Mouse (Mus musculus) MEL (cell line): ENCODE data around the gene Mrps18a.

ENCODE experiments used
- HCFC1 ChIP-seq: IDR thresholded peaks from 2 replicates; pipeline ENCODE4 v1.6.1; 2012; ENCODE audit warnings: low read depth, mild to moderate bottlenecking, inconsistent platforms, low read length, improper control_type of control experiment, moderate library complexity
- POLR2A ChIP-seq, 2 experiments: IDR thresholded peaks; 2 replicates each; pipeline ENCODE4 v1.6.1; 2011 to 2012; ENCODE audit warnings: low read length in 2 of 2, mild to moderate bottlenecking in 2 of 2, control low read depth in 1 of 2, improper control_type of control experiment in 1 of 2, low read depth in 1 of 2, moderate library complexity in 1 of 2; ENCODE audit not compliant: control insufficient read depth in 1 of 2, insufficient read depth in 1 of 2, poor library complexity in 1 of 2
- RCOR1 ChIP-seq: IDR thresholded peaks from 2 replicates; pipeline ENCODE4 v1.6.1; 2012; ENCODE audit warnings: low read depth, mild to moderate bottlenecking, inconsistent platforms, low read length, improper control_type of control experiment
- TAL1 ChIP-seq: IDR thresholded peaks from 2 replicates; pipeline ENCODE4 v1.6.1; 2012; ENCODE audit warnings: mild to moderate bottlenecking, inconsistent platforms, low read length, moderate library complexity, mixed read lengths

GRCm38 (mm10) chr17:46138563-46139236 is 27.9 kb downstream of the Mrps18a start:
- no peak for TF ChIP-seq HCFC1
- TF ChIP-seq TAL1: no peak
- no peak for TF ChIP-seq POLR2A (IDR thresholded peaks at IDR 0.05; ENCODE audit: control insufficient read depth in 1 of 2, insufficient read depth in 1 of 2, low read depth in 1 of 2, low read length in 2 of 2, poor library complexity in 1 of 2)
- TF ChIP-seq RCOR1: no peak
